Mouse (Mus musculus) liver, embryonic 14.5 days (tissue): ENCODE results near the gene Kdm5c. TPM values are rescaled to one million over a fixed set of nuclear protein-coding genes. Genes with fewer than 3 reads are reported as not detected.
"Not testable (repeated sequence)": the region's sequence is repeated elsewhere in the genome, so short reads cannot be mapped to it uniquely, and the experiment has no call there.

Experiments
- ATAC-seq: fragments of 200-750 bp; cut with Nextera tagmentation; 2 replicates; pipeline ENCODE4 v1.8.0; 2017; ENCODE audit warnings: moderate number of reproducible peaks, mild to moderate bottlenecking, moderate library complexity; ENCODE audit not compliant: insufficient read depth
- DNase-seq, 3 experiments: peaks; one replicate each; pipeline ENCODE4 v3.0.0-alpha.2; 2012 to 2013; ENCODE audit warnings: low read depth in 3 of 3, low spot score in 3 of 3
- H3K27ac ChIP-seq: fragments of 300-500 bp; sonication (generic); 2 replicates; pipeline ENCODE4 v1.5.1; 2014; ENCODE audit warnings: moderate library complexity, mild to moderate bottlenecking, control low read depth, inconsistent platforms
- H3K27me3 ChIP-seq: fragments of 300-500 bp; sonication (generic); 2 replicates; pipeline ENCODE4 v1.6.1; 2014; ENCODE audit warnings: mild to moderate bottlenecking, low read length, moderate library complexity; ENCODE audit not compliant: control insufficient read depth, insufficient read depth
- H3K36me3 ChIP-seq: fragments of 300-500 bp; sonication (generic); replicated peaks from 2 replicates; pipeline ENCODE4 v1.6.1; 2014; ENCODE audit warnings: low read depth; ENCODE audit not compliant: control insufficient read depth, insufficient read depth
- H3K4me1 ChIP-seq, 2 experiments: fragments of 200-500 bp in 1 of 2; fragments of 300-500 bp in 1 of 2; sonication (generic) in 1 of 2; replicated peaks; 2 replicates each; pipeline ENCODE4 v1.6.1; 2012 to 2014; ENCODE audit warnings: antibody characterized with exemption in 1 of 2, inconsistent platforms in 1 of 2, low read length in 1 of 2; ENCODE audit not compliant: control insufficient read depth in 2 of 2, insufficient read depth in 2 of 2
- H3K4me2 ChIP-seq: fragments of 300-500 bp; sonication (generic); 2 replicates; pipeline ENCODE4 v1.6.1; 2014; ENCODE audit warnings: low read depth, mild to moderate bottlenecking, control low read depth, moderate library complexity
- H3K4me3 ChIP-seq, 2 experiments: fragments of 200-500 bp in 1 of 2; fragments of 300-500 bp in 1 of 2; sonication (generic) in 1 of 2; 2 replicates each; pipeline ENCODE4 v1.5.1; 2012 to 2014; ENCODE audit warnings: low read depth in 2 of 2, low read length in 2 of 2, mild to moderate bottlenecking in 2 of 2, control low read depth in 1 of 2, inconsistent platforms in 1 of 2, moderate library complexity in 1 of 2; ENCODE audit not compliant: insufficient read depth in 1 of 2
- H3K9ac ChIP-seq: fragments of 300-500 bp; sonication (generic); replicated peaks from 2 replicates; pipeline ENCODE4 v1.6.1; 2014; ENCODE audit warnings: mild to moderate bottlenecking, control low read depth, moderate library complexity
- H3K9me3 ChIP-seq: fragments of 300-500 bp; sonication (generic); 2 replicates; pipeline ENCODE4 v1.6.1; 2016; ENCODE audit warnings: low read length, mixed read lengths; ENCODE audit not compliant: control insufficient read depth
- CTCF ChIP-seq: IDR thresholded peaks from 2 replicates; pipeline ENCODE4 v1.5.1; 2016; ENCODE audit warnings: antibody characterized with exemption, low read depth, control low read depth
- EP300 ChIP-seq: IDR thresholded peaks from 2 replicates; pipeline ENCODE4 v1.6.1; 2016; ENCODE audit warnings: antibody characterized with exemption, low read depth
- whole genome bisulfite sequencing: fragments of 180-500 bp; shearing (Covaris S2); extraction: QIAGEN DNeasy Blood & Tissue Kit; methylation state at CpG from one replicate; pipeline ENCODE4 v1.1.7; 2014; ENCODE audit not compliant: insufficient replicate concordance; 5-methylcytosine and 5-hydroxymethylcytosine counted together
- polyA plus RNA-seq, 2 experiments: library from polyadenylated mRNA; depleted of rRNA in 1 of 2; stranded (reverse) in 1 of 2; unstranded in 1 of 2; fragments of >200 nt; fragmentation: Nextera tagmentation in 1 of 2; extraction: Ambion mirVana in 1 of 2; gene quantifications; 2 replicates each; pipeline versions ENCODE4 v1.2.1 to v1.2.3; 2012 to 2014

Gene Kdm5c
- polyA plus RNA-seq, 2 experiments, result 10.0 to 18.2 TPM

DNA sequence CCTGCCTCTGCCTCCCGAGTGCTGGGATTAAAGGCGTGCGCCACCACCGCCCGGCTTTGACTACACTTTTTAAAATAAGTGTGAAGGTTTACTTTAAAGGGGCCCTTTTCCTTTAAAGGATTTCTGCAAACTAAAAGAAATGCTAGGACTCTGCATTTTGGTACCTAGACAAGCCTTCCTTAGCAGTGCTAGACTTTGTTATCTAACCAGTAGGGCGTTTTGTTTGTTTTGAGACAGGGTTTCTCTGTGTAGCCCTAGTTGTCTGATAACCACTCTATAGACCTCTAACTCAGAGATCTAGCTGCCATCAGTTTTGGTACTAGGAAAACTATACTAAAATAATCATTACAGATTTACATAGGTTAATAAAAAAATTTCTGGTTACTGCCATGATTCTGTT is 46.6 kb downstream of the Kdm5c start:
- Histone ChIP-seq H3K9me3 (no peaks in the 10 kb centered on the region), H3K9ac (no peak overlapping the region), H3K4me2 (no peak overlapping the region), H3K4me1 (no peaks in the 10 kb centered on the region; a peak in 1 of 4 replicates), H3K27ac (no peak overlapping the region), H3K4me3 (no peak overlapping the region), H3K27me3 (no peaks in the 10 kb centered on the region), H3K36me3 (no peaks in the 10 kb centered on the region; the same call in 1 of the 2 replicates)
- no peak for TF ChIP-seq CTCF
- TF ChIP-seq EP300, result no peak
- 78% methylated on average over 6 of the region's 6 CpGs for WGBS
- no peak for DNase-seq
- ATAC-seq, result no peak

DNA sequence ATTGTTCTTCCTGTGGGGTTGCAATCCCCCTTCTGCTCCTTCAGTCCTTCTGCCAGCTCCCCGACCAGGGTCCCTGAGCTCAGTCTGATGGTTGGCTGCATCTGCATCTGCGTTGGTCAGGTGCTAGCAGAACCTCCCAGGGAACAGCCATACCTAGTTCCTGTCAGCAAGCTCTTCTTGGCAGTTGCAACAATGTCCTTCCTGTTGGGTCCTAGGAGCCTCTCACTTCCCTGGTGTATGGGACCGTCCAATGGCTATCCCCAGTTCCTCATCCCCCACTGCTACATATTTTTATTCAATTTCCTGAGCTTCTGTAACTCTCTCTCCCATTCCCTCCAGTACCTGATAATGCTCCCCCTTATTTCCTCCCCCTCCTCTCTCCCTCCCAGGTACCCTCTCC is 51.9 kb downstream of the Kdm5c start:
- Histone ChIP-seq H3K4me3 (no peak overlapping the region), H3K27me3 (no peaks in the 10 kb centered on the region), H3K36me3 (no peaks in the 10 kb centered on the region), H3K9me3 (no peaks in the 10 kb centered on the region), H3K27ac (no peak overlapping the region), H3K9ac (no peak overlapping the region), H3K4me2 (no peak overlapping the region), H3K4me1 (no peaks in the 10 kb centered on the region; a peak in 1 of 4 replicates)
- 44% methylated on average over 3 of the region's 3 CpGs for WGBS
- ATAC-seq (no peak), DNase-seq (no peak)
- TF ChIP-seq EP300 (no peak), CTCF (no peak)

- H3K9ac ChIP-seq, H3K4me3 ChIP-seq, ATAC-seq, H3K27ac ChIP-seq, H3K36me3 ChIP-seq, H3K27me3 ChIP-seq, H3K4me2 ChIP-seq, H3K4me1 ChIP-seq, DNase-seq, H3K9me3 ChIP-seq: not testable (repeated sequence)
- WGBS, result 25% methylated on average over 1 of the region's 1 CpGs
These were observed 54.2 kb downstream of the Kdm5c start for GRCm38 (mm10) chrX:152287026-152287425.

DNA sequence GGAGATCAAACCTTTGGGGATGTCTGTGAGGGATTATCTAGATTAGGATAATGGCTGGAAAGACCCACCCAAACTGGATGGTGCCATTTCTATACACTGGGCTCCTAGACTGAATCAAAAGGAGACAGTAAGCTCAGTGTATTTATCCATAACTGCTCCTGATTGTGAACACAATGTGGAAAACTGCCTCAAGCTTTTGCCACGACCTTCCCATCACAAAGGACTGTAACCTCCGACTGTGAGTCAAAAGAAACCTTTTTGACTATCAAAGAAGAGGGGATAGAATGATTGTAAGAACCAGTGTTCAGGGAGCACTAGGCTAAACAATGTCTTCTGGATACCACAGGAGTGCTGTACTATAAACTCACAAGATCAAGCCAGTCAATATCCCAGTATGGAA is 73.4 kb downstream of the Kdm5c start:
- 60% methylated on average over 2 of the region's 2 CpGs for WGBS
- ATAC-seq, result no peak
- peaks cover 15 to 21% of the 10 kb centered on the region in 2 experiments for H3K4me1 ChIP-seq
- no peaks in the 10 kb centered on the region for H3K27me3 ChIP-seq
- TF ChIP-seq CTCF, result no peak
- TF ChIP-seq EP300, result no peak
- no peak overlapping the region for H3K4me3 ChIP-seq
- peak overlapping the region; percentile 87 for H3K27ac ChIP-seq
- H3K4me2 ChIP-seq, result no peak overlapping the region
- no peak overlapping the region for H3K9ac ChIP-seq
- H3K36me3 ChIP-seq, result no peaks in the 10 kb centered on the region
- no peaks in the 10 kb centered on the region for H3K9me3 ChIP-seq
- DNase-seq, result no peak

GRCm38 (mm10) chrX:152307371-152307770 is 74.6 kb downstream of the Kdm5c start:
- TF ChIP-seq CTCF (no peak), EP300 (peak; percentile 90)
- no peak overlapping the region for H3K4me3 ChIP-seq
- peak; percentile 80 to 86 (median 83) for DNase-seq
- peak; percentile 99 for ATAC-seq
- no peaks in the 10 kb centered on the region for H3K9me3 ChIP-seq
- H3K9ac ChIP-seq, result no peak overlapping the region
- H3K4me2 ChIP-seq, result peak overlapping the region; percentile 25
- H3K4me1 ChIP-seq, result peaks cover 15 to 21% of the 10 kb centered on the region in 2 experiments
- peak overlapping the region; percentile 87 for H3K27ac ChIP-seq
- no peaks in the 10 kb centered on the region for H3K36me3 ChIP-seq
- H3K27me3 ChIP-seq, result no peaks in the 10 kb centered on the region

- Histone ChIP-seq H3K9ac (no peak overlapping the region), H3K36me3 (no peaks in the 10 kb centered on the region), H3K4me1 (peaks cover 15 to 21% of the 10 kb centered on the region in 2 experiments), H3K9me3 (no peaks in the 10 kb centered on the region), H3K27me3 (no peaks in the 10 kb centered on the region), H3K27ac (peak overlapping the region; percentile 69), H3K4me3 (no peak overlapping the region), H3K4me2 (peak overlapping the region; percentile 25)
- peak; percentile 78 for ATAC-seq
- WGBS, result 31% methylated on average over 2 of the region's 2 CpGs
- TF ChIP-seq EP300 (no peak), CTCF (peak; percentile 65)
- peak; percentile 55 to 63 (median 58) for DNase-seq
These were observed 75.1 kb downstream of the Kdm5c start for GRCm38 (mm10) chrX:152307942-152308341.
